Mouse (Mus musculus): ENCODE measurements around the gene Alyref2. TPM values are rescaled to one million over a fixed set of nuclear protein-coding genes. Genes with fewer than 3 reads are reported as not detected.
A peak's percentile ranks its signal among the peaks of the same experiment; 100 is the strongest.
"Not testable (repeated sequence)": the region's sequence is repeated elsewhere in the genome, so short reads cannot be mapped to it uniquely, and the experiment has no call there.

Alyref2 gene
- polyA plus RNA-seq, 1 experiment from 2014 or later: 23.0 TPM

- WGBS: 92% methylated on average over 8 of the region's 8 CpGs
- not testable (repeated sequence) for H3K4me2 ChIP-seq (replicated peaks); H3K4me1 ChIP-seq; H3K9me3 ChIP-seq; H3K27me3 ChIP-seq (replicated peaks); H3K27ac ChIP-seq; H3K9ac ChIP-seq; ATAC-seq (ENCODE audit: low FRiP score, low read depth); H3K36me3 ChIP-seq; H3K4me3 ChIP-seq
These were observed 31.3 kb upstream of the Alyref2 start for GRCm38 (mm10) chr1:171471941-171472340.

- Histone ChIP-seq H3K27ac (no peak overlapping the region), H3K27me3 (replicated peaks) (no peaks in the 10 kb centered on the region), H3K4me2 (replicated peaks) (no peak overlapping the region), H3K4me1 (no peaks in the 10 kb centered on the region), H3K4me3 (no peak overlapping the region), H3K9me3 (no peaks in the 10 kb centered on the region), H3K9ac (no peak overlapping the region), H3K36me3 (no peaks in the 10 kb centered on the region)
- WGBS: 86% methylated on average over 4 of the region's 4 CpGs
- no peak for ATAC-seq (ENCODE audit: low FRiP score, low read depth)
These were observed 29.8 kb upstream of the Alyref2 start for GRCm38 (mm10) chr1:171473506-171473905.

- no peak overlapping the region for H3K9ac ChIP-seq
- H3K27me3 ChIP-seq (replicated peaks): no peaks in the 10 kb centered on the region
- 79% methylated on average over 9 of the region's 9 CpGs for whole genome bisulfite sequencing
- no peak overlapping the region for H3K27ac ChIP-seq
- ATAC-seq (ENCODE audit: low FRiP score, low read depth): no peak
- no peak overlapping the region for H3K4me3 ChIP-seq
- no peaks in the 10 kb centered on the region for H3K4me1 ChIP-seq
- no peaks in the 10 kb centered on the region for H3K36me3 ChIP-seq
- H3K9me3 ChIP-seq: no peaks in the 10 kb centered on the region
- H3K4me2 ChIP-seq (replicated peaks): no peak overlapping the region
These were observed 29.2 kb upstream of the Alyref2 start for GRCm38 (mm10) chr1:171473920-171474640.

GRCm38 (mm10) chr1:171477123-171477522 is 26.2 kb upstream of the Alyref2 start:
- Histone ChIP-seq H3K4me1 (no peaks in the 10 kb centered on the region), H3K9ac (no peak overlapping the region), H3K36me3 (no peaks in the 10 kb centered on the region), H3K27ac (no peak overlapping the region), H3K9me3 (peaks cover 4% of the 10 kb centered on the region; the same call in 1 of the 2 replicates), H3K27me3 (replicated peaks) (no peaks in the 10 kb centered on the region), H3K4me2 (replicated peaks) (no peak overlapping the region), H3K4me3 (no peak overlapping the region)
- WGBS: 78% methylated on average over 8 of the region's 8 CpGs
- ATAC-seq (ENCODE audit: low FRiP score, low read depth): no peak

- peak overlapping the region; percentile 1; the same call in 1 of the 2 replicates for H3K4me3 ChIP-seq
- H3K9ac ChIP-seq: peak overlapping the region; percentile 1; the same call in 1 of the 2 replicates
- peaks cover 6% of the 10 kb centered on the region for H3K9me3 ChIP-seq
- H3K4me2 ChIP-seq (replicated peaks): peak overlapping the region; percentile 16; the same call in 1 of the 2 replicates
- no peaks in the 10 kb centered on the region for H3K4me1 ChIP-seq
- H3K27me3 ChIP-seq (replicated peaks): no peaks in the 10 kb centered on the region
- H3K27ac ChIP-seq: no peak overlapping the region
- no peaks in the 10 kb centered on the region for H3K36me3 ChIP-seq
- no peak for ATAC-seq (ENCODE audit: low FRiP score, low read depth)
- WGBS: 64% methylated on average over 27 of the region's 27 CpGs
These were observed 25.3 kb upstream of the Alyref2 start for GRCm38 (mm10) chr1:171477758-171478545.

- Histone ChIP-seq H3K27me3 (replicated peaks) (no peaks in the 10 kb centered on the region), H3K9me3 (peaks cover 11% of the 10 kb centered on the region), H3K4me3 (no peak overlapping the region), H3K36me3 (no peaks in the 10 kb centered on the region), H3K4me1 (no peaks in the 10 kb centered on the region), H3K9ac (no peak overlapping the region), H3K27ac (no peak overlapping the region), H3K4me2 (replicated peaks) (no peak overlapping the region)
- ATAC-seq (ENCODE audit: low FRiP score, low read depth): no peak
- WGBS: 43% methylated on average over 2 of the region's 2 CpGs
These were observed 24.3 kb upstream of the Alyref2 start for GRCm38 (mm10) chr1:171478968-171479367.

- Histone ChIP-seq H3K4me2 (replicated peaks) (no peak overlapping the region), H3K36me3 (no peaks in the 10 kb centered on the region), H3K27ac (no peak overlapping the region), H3K9me3 (peaks cover 11% of the 10 kb centered on the region), H3K27me3 (replicated peaks) (no peaks in the 10 kb centered on the region), H3K4me3 (no peak overlapping the region), H3K9ac (no peak overlapping the region), H3K4me1 (no peaks in the 10 kb centered on the region)
- ATAC-seq (ENCODE audit: low FRiP score, low read depth): no peak
- WGBS: 91% methylated on average over 13 of the region's 13 CpGs
These were observed 9.0 kb upstream of the Alyref2 start for GRCm38 (mm10) chr1:171494241-171494640.

- Histone ChIP-seq H3K9ac (no peak overlapping the region), H3K4me2 (replicated peaks) (no peak overlapping the region), H3K4me1 (no peaks in the 10 kb centered on the region), H3K27me3 (replicated peaks) (no peaks in the 10 kb centered on the region), H3K4me3 (no peak overlapping the region), H3K9me3 (peaks cover 4% of the 10 kb centered on the region), H3K36me3 (no peaks in the 10 kb centered on the region), H3K27ac (no peak overlapping the region)
- 94% methylated on average over 6 of the region's 6 CpGs for WGBS
- ATAC-seq (ENCODE audit: low FRiP score, low read depth): no peak
These were observed 7.9 kb upstream of the Alyref2 start for GRCm38 (mm10) chr1:171495371-171495770.

GRCm38 (mm10) chr1:171499856-171500255 is 3.4 kb upstream of the Alyref2 start:
- no peak for ATAC-seq (ENCODE audit: low FRiP score, low read depth)
- H3K9ac ChIP-seq: no peak overlapping the region
- 76% methylated on average over 5 of the region's 5 CpGs for WGBS
- no peak overlapping the region for H3K27ac ChIP-seq
- no peak overlapping the region for H3K4me2 ChIP-seq (replicated peaks)
- H3K27me3 ChIP-seq (replicated peaks): no peaks in the 10 kb centered on the region
- H3K9me3 ChIP-seq: no peaks in the 10 kb centered on the region
- H3K36me3 ChIP-seq: no peaks in the 10 kb centered on the region
- H3K4me3 ChIP-seq: no peak overlapping the region
- H3K4me1 ChIP-seq: peaks cover 3% of the 10 kb centered on the region; the same call in 1 of the 2 replicates

GRCm38 (mm10) chr1:171501016-171501610 is 2.2 kb upstream of the Alyref2 start:
- ATAC-seq (ENCODE audit: low FRiP score, low read depth): no peak
- Histone ChIP-seq H3K9ac (no peak overlapping the region), H3K27ac (no peak overlapping the region)

GRCm38 (mm10) chr1:171501636-171502080 is 1.6 kb upstream of the Alyref2 start:
- Histone ChIP-seq H3K9me3 (no peaks in the 10 kb centered on the region), H3K27ac (no peak overlapping the region; the same call in 1 of the 2 replicates), H3K9ac (no peak overlapping the region), H3K4me2 (replicated peaks) (peak overlapping the region; percentile 69), H3K4me3 (0 out of 2 replicates have a peak overlapping the region, but pooled peaks have one; percentile 1), H3K36me3 (peaks cover 4% of the 10 kb centered on the region; the same call in 1 of the 2 replicates), H3K4me1 (peaks cover 3% of the 10 kb centered on the region; the same call in 1 of the 2 replicates), H3K27me3 (replicated peaks) (no peaks in the 10 kb centered on the region)
- WGBS: 5% methylated on average over 5 of the region's 5 CpGs
- no peak for ATAC-seq (ENCODE audit: low FRiP score, low read depth)

More at GRCm38 (mm10) chr1:171501016-171501610, 2.2 kb upstream of the Alyref2 start:
- Histone ChIP-seq H3K36me3 (peaks cover 2% of the 10 kb centered on the region; the same call in 1 of the 2 replicates), H3K9me3 (no peaks in the 10 kb centered on the region), H3K27me3 (replicated peaks) (no peaks in the 10 kb centered on the region), H3K4me2 (replicated peaks) (no peak overlapping the region; the same call in 1 of the 2 replicates), H3K4me3 (no peak overlapping the region), H3K4me1 (peaks cover 3% of the 10 kb centered on the region; the same call in 1 of the 2 replicates)
- 61% methylated on average over 6 of the region's 6 CpGs for WGBS
